Mouse (Mus musculus): ENCODE data around the gene Sh3rf3. TPM values are rescaled to one million over a fixed set of nuclear protein-coding genes. Genes with fewer than 3 reads are reported as not detected.

Sh3rf3 gene
- polyA plus RNA-seq, 1 experiment from 2014 or later = 0.23 TPM

DNA sequence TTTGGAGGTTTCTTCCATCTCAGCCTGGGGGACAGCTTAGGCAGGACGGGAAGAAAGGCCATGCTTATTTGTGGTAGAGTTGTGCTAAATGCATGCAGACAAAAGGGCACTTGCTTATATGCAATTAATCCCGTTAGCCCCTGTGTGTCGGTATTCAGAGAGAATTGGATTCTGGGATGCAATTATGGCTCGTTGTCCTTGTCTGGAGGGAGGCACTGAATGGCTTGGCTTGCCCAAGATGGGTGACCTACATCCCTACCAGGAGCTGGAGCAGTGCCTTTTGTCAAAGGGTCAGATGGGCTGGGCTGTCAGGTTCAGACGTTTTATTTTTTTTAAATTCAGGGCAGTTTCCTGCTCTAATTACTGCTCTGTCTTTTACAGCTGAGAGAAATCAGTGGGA is 72.2 kb downstream of the Sh3rf3 start:
- no peaks in the 10 kb centered on the region for H3K4me1 ChIP-seq
- 48% methylated on average over 5 of the region's 5 CpGs for WGBS

DNA sequence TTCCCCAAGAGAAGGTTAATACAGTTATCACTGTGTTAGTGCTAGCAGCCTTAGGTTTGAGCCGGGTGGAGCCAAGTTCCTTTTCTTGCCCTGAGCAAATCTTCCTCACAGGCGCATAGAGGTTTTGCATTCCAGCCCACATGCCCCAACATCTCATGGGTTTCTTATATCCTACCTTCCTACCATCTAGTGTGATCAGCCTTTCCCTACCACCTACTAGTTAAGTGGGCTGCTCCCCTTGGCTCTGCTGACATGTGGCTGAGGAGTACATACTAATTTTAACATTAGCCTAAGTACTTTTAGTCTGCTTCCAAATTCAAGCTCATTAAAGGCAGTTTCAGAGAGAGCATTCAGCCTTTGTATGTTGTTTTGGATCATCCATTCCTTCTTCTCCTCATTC is 72.7 kb downstream of the Sh3rf3 start:
- Histone ChIP-seq H3K36me3 (no peaks in the 10 kb centered on the region), H3K9ac (no peak overlapping the region), H3K27ac (replicated peaks) (no peak overlapping the region), H3K4me1 (no peaks in the 10 kb centered on the region), H3K27me3 (replicated peaks) (peaks cover 16% of the 10 kb centered on the region), H3K9me3 (no peaks in the 10 kb centered on the region), H3K4me2 (no peak overlapping the region), H3K4me3 (no peak overlapping the region)
- ATAC-seq (ENCODE audit: extremely low read depth, insufficient number of reproducible peaks, low FRiP score, low TSS enrichment) = no peak
- WGBS = 65% methylated on average over 2 of the region's 2 CpGs

More for the DNA sequence above, 72.2 kb downstream of the Sh3rf3 start:
- H3K4me2 ChIP-seq = no peak overlapping the region
- no peaks in the 10 kb centered on the region for H3K9me3 ChIP-seq
- H3K27ac ChIP-seq (replicated peaks) = no peak overlapping the region
- H3K36me3 ChIP-seq = no peaks in the 10 kb centered on the region
- H3K27me3 ChIP-seq (replicated peaks) = peaks cover 13% of the 10 kb centered on the region
- H3K4me3 ChIP-seq = no peak overlapping the region
- H3K9ac ChIP-seq = no peak overlapping the region
- no peak for ATAC-seq (ENCODE audit: extremely low read depth, insufficient number of reproducible peaks, low FRiP score, low TSS enrichment)

DNA sequence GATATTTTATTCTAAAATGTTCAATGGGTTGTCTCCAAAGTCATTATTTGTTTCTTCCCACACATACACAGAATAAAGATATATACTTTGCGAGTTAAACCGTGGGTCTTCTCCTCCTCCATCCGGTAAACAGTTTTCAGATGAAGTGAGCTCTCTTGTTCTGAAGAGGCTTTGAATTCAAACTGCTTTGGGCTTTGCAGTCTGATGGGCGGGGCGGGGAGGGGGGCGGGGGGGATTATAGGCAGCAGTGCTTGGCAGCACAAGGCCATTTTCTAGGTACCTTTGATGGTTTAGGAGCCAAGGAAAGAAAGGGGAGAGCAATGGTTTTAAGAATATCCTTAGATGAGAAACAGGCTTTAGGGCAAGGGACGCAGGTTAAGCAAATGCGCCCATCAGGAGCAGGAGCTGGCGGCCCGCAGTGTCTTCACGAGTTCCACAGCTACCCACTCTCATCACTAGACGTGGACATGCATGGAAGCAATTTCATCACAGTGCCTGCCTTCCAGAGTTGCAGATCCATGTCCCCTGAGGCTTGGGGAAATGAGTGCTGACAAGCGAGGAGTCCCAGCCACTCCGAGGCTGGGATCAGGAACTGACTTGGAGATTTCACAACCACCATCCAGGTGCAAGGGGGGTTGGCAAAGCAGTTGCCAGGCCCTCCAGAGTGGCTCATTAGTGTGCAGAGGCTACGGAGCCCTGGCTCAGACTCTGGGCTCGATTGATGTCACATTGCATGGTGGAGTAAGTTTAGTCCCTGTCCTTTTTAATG is 77.7 kb downstream of the Sh3rf3 start:
- WGBS = 66% methylated on average over 16 of the region's 16 CpGs

DNA sequence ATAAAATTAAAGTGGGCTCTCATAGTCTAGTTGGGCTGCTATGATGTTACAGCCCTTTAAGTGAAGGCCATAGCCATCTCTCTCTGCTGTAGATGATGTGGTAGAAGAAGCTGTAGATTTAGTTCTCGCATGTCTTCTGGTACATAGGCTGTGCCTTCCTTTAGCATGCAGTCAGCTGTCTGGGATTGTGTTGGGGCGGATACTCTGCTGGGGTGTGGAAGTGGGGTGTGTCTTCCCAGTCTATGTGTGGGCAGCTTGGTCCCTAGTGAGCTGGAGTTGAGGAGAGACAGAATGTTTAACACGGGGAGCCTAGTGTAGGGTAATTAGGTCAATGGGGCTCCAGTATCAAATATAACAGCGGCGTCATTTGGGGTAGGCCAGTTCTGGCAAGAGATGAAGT is 82.3 kb downstream of the Sh3rf3 start:
- no peaks in the 10 kb centered on the region for H3K9me3 ChIP-seq
- no peaks in the 10 kb centered on the region for H3K36me3 ChIP-seq
- no peak for ATAC-seq (ENCODE audit: extremely low read depth, insufficient number of reproducible peaks, low FRiP score, low TSS enrichment)
- no peak overlapping the region for H3K9ac ChIP-seq
- no peak overlapping the region for H3K4me2 ChIP-seq
- H3K27me3 ChIP-seq (replicated peaks) = peaks cover 29% of the 10 kb centered on the region
- no peak overlapping the region for H3K27ac ChIP-seq (replicated peaks)
- H3K4me1 ChIP-seq = no peaks in the 10 kb centered on the region
- H3K4me3 ChIP-seq = no peak overlapping the region
- 79% methylated on average over 5 of the region's 5 CpGs for WGBS

More for the DNA sequence above, 77.7 kb downstream of the Sh3rf3 start:
- ATAC-seq (ENCODE audit: extremely low read depth, insufficient number of reproducible peaks, low FRiP score, low TSS enrichment) = no peak
- H3K4me2 ChIP-seq = no peak overlapping the region
- H3K4me1 ChIP-seq = no peaks in the 10 kb centered on the region
- H3K9ac ChIP-seq = no peak overlapping the region
- no peak overlapping the region for H3K4me3 ChIP-seq
- no peaks in the 10 kb centered on the region for H3K36me3 ChIP-seq
- H3K27ac ChIP-seq (replicated peaks) = no peak overlapping the region
- peaks cover 30% of the 10 kb centered on the region for H3K27me3 ChIP-seq (replicated peaks)
- no peaks in the 10 kb centered on the region for H3K9me3 ChIP-seq

DNA sequence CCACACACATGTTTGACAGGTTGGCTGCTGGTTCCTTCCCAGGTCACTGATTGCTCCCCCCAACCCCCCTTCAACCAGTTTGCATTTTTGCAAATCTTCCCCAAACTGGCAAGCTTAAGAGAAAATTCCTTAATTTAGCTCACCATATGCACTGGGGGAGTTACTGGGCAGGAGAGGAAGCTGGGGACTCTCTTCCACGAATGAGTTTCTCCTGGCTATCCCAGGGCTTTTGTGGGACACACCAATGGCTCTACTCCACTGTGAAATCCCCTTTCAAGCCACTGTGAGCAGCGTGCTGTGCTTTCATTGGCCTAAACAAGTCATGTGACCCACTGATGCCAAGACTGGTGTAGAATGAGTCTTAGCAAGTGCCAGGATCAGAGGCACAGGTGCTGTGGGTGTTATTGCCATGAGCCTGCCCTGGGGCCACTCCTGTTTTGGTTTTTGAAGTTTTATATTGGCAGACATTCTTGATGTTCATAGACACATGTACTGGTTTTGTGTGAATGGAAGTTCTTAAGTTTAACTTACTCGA is 83.9 kb downstream of the Sh3rf3 start:
- ATAC-seq (ENCODE audit: extremely low read depth, insufficient number of reproducible peaks, low FRiP score, low TSS enrichment) = no peak
- Histone ChIP-seq H3K36me3 (no peaks in the 10 kb centered on the region), H3K27ac (replicated peaks) (no peak overlapping the region), H3K9me3 (no peaks in the 10 kb centered on the region), H3K27me3 (replicated peaks) (peaks cover 34% of the 10 kb centered on the region), H3K4me3 (no peak overlapping the region), H3K4me2 (no peak overlapping the region), H3K9ac (no peak overlapping the region), H3K4me1 (no peaks in the 10 kb centered on the region)
- 66% methylated on average over 3 of the region's 3 CpGs for WGBS

DNA sequence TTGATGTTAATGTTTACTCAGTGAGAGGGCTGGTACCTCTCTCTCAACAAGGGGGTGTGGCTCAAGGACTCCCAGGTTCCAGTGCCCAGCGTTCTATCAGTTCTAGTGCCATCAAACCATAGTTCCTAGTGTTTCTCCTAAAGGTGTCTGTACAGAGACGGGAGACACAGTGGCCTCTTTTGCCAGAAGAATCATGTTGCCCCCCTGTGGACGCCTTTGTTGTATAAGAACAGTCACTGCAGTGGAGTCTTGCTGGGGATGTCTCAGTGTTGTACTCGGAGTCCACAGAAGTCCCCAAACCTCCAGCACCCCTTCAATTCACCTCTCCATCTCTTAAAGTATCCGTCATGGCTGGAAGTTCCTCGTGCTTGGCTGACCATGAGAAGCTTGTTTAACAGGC is 92.1 kb downstream of the Sh3rf3 start:
- Histone ChIP-seq H3K9me3 (no peaks in the 10 kb centered on the region), H3K4me1 (no peaks in the 10 kb centered on the region), H3K36me3 (no peaks in the 10 kb centered on the region), H3K27me3 (replicated peaks) (peaks cover 64% of the 10 kb centered on the region), H3K27ac (replicated peaks) (no peak overlapping the region), H3K4me3 (no peak overlapping the region), H3K9ac (no peak overlapping the region), H3K4me2 (no peak overlapping the region)
- 24% methylated on average over 6 of the region's 6 CpGs for WGBS
- ATAC-seq (ENCODE audit: extremely low read depth, insufficient number of reproducible peaks, low FRiP score, low TSS enrichment) = no peak

DNA sequence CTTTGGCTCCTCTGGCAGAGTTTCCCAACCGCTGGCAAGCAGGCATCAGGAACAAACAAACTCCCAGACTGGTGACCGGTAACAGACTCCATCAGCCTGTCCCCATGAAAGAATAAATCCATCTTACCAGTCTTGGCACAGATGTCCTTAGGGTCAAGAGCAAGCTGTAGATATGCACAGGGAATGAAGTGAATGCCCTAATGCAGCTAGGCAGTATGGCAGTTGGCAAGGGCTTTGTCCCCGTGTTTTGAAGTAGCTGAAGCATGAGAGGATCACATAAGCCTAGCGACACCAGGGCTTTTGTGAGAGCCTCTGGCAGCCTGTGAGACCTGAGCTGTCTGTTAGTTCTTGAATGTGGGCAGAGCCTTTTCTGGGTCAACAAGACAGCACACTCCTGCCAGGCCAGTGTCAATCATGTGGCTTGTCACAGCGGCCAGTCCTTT is 93.9 kb downstream of the Sh3rf3 start:
- H3K27me3 ChIP-seq (replicated peaks) = peaks cover 60% of the 10 kb centered on the region
- H3K9ac ChIP-seq = no peak overlapping the region
- H3K27ac ChIP-seq (replicated peaks) = no peak overlapping the region
- H3K4me2 ChIP-seq = no peak overlapping the region
- no peak for ATAC-seq (ENCODE audit: extremely low read depth, insufficient number of reproducible peaks, low FRiP score, low TSS enrichment)
- H3K36me3 ChIP-seq = no peaks in the 10 kb centered on the region
- no peaks in the 10 kb centered on the region for H3K4me1 ChIP-seq
- H3K4me3 ChIP-seq = no peak overlapping the region
- no peaks in the 10 kb centered on the region for H3K9me3 ChIP-seq
- 65% methylated on average over 5 of the region's 5 CpGs for WGBS

DNA sequence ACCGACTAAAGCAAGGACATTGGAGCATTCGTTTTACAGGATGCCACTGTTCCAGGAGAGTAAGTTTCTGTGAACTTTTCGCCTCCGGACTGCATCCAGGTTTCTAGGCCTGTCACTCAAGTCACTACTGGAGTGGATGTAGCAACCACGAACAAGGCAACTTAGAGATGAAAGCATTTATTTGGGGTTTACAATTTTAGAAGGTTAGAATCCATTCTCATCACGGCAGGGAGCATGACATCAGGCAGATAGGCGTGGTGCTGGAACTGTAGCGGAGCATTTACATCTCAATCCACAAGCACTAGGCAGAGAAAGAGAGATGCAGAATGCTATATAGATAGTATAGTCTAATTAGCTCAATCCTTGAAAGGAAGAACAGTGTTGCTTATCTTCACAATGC is 95.3 kb downstream of the Sh3rf3 start:
- H3K9ac ChIP-seq = no peak overlapping the region
- 79% methylated on average over 8 of the region's 8 CpGs for WGBS
- no peak overlapping the region for H3K4me2 ChIP-seq
- H3K27me3 ChIP-seq (replicated peaks) = peaks cover 58% of the 10 kb centered on the region
- H3K4me3 ChIP-seq = no peak overlapping the region
- no peak for ATAC-seq (ENCODE audit: extremely low read depth, insufficient number of reproducible peaks, low FRiP score, low TSS enrichment)
- H3K27ac ChIP-seq (replicated peaks) = no peak overlapping the region
- H3K36me3 ChIP-seq = no peaks in the 10 kb centered on the region
- H3K4me1 ChIP-seq = no peaks in the 10 kb centered on the region
- no peaks in the 10 kb centered on the region for H3K9me3 ChIP-seq

DNA sequence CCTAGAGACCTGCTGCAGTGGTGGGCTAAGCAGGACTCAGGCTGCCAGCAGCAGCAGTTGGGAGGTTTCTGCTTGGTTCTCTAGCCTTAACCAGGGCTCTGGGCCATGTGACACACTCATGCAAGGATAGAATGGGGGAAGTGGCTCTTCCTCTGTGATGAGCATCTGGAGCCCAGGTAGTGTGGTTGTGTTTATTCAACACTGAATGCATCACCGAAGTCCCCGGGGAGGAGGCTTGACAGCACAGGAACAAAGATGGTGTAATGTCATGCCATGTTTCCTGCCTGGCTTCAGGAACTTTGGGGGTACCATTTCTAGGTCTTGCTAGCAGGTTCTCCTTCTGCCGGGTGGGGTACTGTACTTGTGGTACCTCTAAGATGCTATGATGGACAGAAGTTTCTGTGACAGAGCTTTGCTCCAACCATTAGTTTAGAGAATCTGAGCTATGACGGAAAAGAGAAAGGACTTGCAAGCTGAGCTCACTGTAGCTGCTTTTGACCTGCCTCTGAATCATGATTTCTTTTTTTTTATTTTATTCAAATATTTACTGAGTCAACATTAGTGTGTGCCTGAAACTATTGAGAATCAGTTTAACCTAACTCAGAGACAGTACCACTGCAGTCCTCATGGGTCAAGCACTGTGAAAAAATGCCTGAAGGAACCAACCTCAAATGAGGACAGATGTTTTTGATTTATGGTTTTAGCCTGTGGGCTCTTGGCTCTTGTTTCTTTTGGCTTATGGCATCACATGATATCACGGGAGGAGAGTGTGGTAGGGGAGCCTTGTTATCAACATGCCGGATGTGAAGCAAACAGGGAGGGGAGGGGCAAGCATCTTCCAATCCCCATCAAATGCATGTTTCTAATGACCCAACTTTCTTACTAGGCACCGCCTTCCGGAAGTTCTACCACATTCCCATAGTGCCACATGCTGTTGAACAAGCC is 102.4 kb downstream of the Sh3rf3 start:
- peaks cover 60% of the 10 kb centered on the region for H3K27me3 ChIP-seq (replicated peaks)
- H3K4me2 ChIP-seq = no peak overlapping the region
- H3K4me3 ChIP-seq = no peak overlapping the region
- no peak for ATAC-seq (ENCODE audit: extremely low read depth, insufficient number of reproducible peaks, low FRiP score, low TSS enrichment)
- 73% methylated on average over 8 of the region's 8 CpGs for WGBS
- no peak overlapping the region for H3K9ac ChIP-seq
- H3K27ac ChIP-seq (replicated peaks) = no peak overlapping the region
- no peaks in the 10 kb centered on the region; the same call in 1 of the 2 replicates for H3K4me1 ChIP-seq
- H3K36me3 ChIP-seq = no peaks in the 10 kb centered on the region
- no peaks in the 10 kb centered on the region for H3K9me3 ChIP-seq

DNA sequence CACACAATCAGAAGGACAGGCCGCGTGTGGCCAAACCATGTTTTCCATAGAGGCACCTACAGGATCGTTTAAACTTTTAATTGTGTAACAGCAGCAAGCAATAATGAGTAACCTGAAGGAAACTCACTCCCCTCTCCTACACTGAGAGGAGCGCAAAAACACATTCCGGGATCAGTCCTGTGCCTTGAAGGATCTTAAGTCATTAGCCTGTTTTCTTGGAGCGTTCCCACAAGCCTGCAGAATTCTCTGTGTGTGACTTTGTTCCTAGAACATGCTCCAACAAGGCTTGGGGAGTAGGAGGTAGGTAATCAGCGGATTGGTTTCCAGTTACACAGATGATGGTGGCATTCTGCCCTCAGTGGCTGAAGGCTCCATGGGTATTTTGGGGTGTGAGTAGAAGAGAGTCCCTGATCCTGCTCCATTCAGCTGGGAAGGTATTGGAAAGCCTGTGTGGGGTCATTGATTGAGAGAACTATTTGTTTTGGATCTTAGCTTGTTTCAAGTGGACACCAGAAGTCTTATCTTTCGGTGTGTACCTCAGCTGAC is 108.6 kb downstream of the Sh3rf3 start:
- peaks cover 85% of the 10 kb centered on the region for H3K27me3 ChIP-seq (replicated peaks)

DNA sequence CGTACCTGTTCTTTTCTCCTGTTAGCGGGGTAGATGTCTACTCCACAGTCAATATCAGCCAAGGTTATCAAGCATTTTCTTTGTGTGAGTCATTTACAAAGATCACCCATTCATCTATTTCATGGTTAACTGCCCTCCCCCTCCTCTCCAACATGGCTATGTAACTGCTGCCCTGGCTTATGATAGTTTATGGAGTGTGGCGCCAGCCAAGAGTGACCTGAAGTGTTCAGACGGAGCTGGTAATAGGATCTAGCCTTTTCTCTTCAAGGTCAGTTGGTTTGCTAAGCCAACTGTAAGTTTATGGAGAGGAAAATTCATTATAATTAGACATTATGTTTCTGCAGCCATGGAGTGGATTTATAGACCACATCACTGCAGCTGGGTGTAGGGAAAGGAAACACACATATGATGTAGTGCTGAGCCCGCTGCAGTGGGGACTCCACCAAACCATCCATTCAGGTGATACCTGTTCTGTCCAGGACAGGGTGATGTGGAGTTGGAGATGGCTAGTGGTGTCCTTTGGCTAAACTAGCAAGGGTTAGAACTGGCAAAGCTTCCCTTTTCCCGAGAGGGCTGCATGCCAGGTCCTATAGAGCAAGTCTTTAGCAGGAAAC is 109.2 kb downstream of the Sh3rf3 start:
- no peaks in the 10 kb centered on the region for H3K36me3 ChIP-seq
- H3K27me3 ChIP-seq (replicated peaks) = peaks cover 85% of the 10 kb centered on the region
- no peak overlapping the region for H3K27ac ChIP-seq (replicated peaks)
- ATAC-seq (ENCODE audit: extremely low read depth, insufficient number of reproducible peaks, low FRiP score, low TSS enrichment) = no peak
- no peak overlapping the region for H3K4me3 ChIP-seq
- H3K4me2 ChIP-seq = no peak overlapping the region
- no peaks in the 10 kb centered on the region for H3K4me1 ChIP-seq
- no peaks in the 10 kb centered on the region for H3K9me3 ChIP-seq
- H3K9ac ChIP-seq = no peak overlapping the region
- WGBS = 72% methylated on average over 6 of the region's 6 CpGs

More for the DNA sequence above, 108.6 kb downstream of the Sh3rf3 start:
- Histone ChIP-seq H3K9me3 (no peaks in the 10 kb centered on the region), H3K27ac (replicated peaks) (no peak overlapping the region), H3K4me1 (no peaks in the 10 kb centered on the region), H3K36me3 (no peaks in the 10 kb centered on the region), H3K4me3 (no peak overlapping the region), H3K9ac (no peak overlapping the region), H3K4me2 (no peak overlapping the region)
- no peak for ATAC-seq (ENCODE audit: extremely low read depth, insufficient number of reproducible peaks, low FRiP score, low TSS enrichment)
- whole genome bisulfite sequencing = 82% methylated on average over 8 of the region's 8 CpGs

All from heart, embryonic 13.5 days (tissue).